9 mouse cellular contexts compared by ENCODE assay signal in the genomic region with DNA sequence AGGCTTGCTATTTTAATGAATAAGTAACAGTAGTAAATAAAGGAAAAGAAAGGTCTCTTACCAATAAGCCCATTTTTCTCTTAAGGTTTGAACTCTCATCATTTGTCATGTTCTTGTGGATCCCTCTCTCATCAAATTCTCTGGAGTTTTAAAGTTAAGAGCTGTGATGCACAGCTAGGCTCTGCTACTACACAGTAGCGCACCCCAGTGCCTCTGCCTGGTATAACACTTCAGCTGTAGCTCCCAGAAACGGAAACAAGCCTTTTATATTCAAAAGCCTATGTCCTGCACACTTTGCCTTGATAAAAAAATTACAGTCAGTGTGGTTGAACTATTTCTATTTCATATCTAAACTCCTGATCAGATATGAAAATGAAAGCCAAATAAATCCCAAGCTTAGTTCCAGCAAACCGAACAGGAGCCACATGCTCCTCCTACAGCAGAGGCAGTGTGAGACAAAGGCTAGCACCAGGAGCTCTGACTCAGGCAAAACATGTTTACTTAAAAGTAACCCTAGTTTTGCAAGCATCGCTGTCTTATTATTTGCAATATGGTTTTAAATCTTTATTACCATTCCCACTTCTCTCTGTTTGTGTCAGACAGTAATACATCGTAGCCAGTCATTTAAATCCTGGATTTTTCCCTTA.
DNase-seq lines count a peak whose midpoint lies in the region; ATAC-seq and TF ChIP-seq lines count a peak whose summit lies in the region.
"Had no signal": no experiment of that assay in that cellular context is flagged by ENCODE, and none has a peak within 500 bp of the region (broad histone marks: within the 10 kb centered on the region; RNA-seq: fewer than 3 reads in every experiment).

No protein-coding gene starts in this region.

- intact Hi-C loops in gastrocnemius, adult 2 months (cut with DNase I), result no loop called here

- H3K9me3 ChIP-seq in midbrain, embryonic 14.5 days (ENCODE audit: control insufficient read depth, low read length), result no peaks in the 10 kb centered on the region
- H3K9me3 ChIP-seq: limb, embryonic 12.5 days had no signal

- 30% methylated on average over 5 of the region's 5 CpGs for WGBS in midbrain, embryonic 14.5 days

- TF ChIP-seq CTCF in gastrocnemius, adult 2 months (IDR thresholded peaks at IDR 0.05), result peak; percentile 64

- 0 out of 2 replicates have a peak overlapping the region, but pooled peaks have one; percentile 3 for H3K4me3 ChIP-seq in gastrocnemius, adult 2 months
- no peak overlapping the region for H3K4me3 ChIP-seq in midbrain, embryonic 14.5 days (replicated peaks; ENCODE audit: low read depth, low read length)
- H3K4me3 ChIP-seq: limb, embryonic 12.5 days had no signal

- no peaks in the 10 kb centered on the region for H3K36me3 ChIP-seq in midbrain, embryonic 14.5 days (ENCODE audit: control insufficient read depth, insufficient read depth, low read length)
- H3K36me3 ChIP-seq: limb, embryonic 12.5 days had no signal

- no peak overlapping the region for H3K9ac ChIP-seq in midbrain, embryonic 14.5 days (replicated peaks; ENCODE audit: low read length)
- H3K9ac ChIP-seq: limb, embryonic 12.5 days had no signal

- peak; percentile 70 for DNase-seq in testis, postnatal 10 days (ENCODE audit: low spot score)
- no peak for DNase-seq in testis, postnatal 14 days (ENCODE audit: low spot score)
- DNase-seq in cerebellum, postnatal 25 days, result peak; percentile 32 to 61
- peak; percentile 27 for DNase-seq in gastrocnemius, adult 2 months
- DNase-seq in layer of hippocampus, postnatal 10 days (ENCODE audit: low spot score in 2 of 2), result peak; percentile 68 to 78
- peak; percentile 84 for DNase-seq in midbrain, embryonic 14.5 days
- no peak for DNase-seq in adipocyte (ENCODE audit: low spot score)

- H3K27me3 ChIP-seq in midbrain, embryonic 14.5 days (ENCODE audit: control insufficient read depth, insufficient read depth, low read length), result no peaks in the 10 kb centered on the region
- H3K27me3 ChIP-seq: limb, embryonic 12.5 days had no signal

- no peak overlapping the region for H3K27ac ChIP-seq in gastrocnemius, adult 2 months
- peak overlapping the region; percentile 49 for H3K27ac ChIP-seq in midbrain, embryonic 14.5 days (replicated peaks; ENCODE audit: low read depth, low read length)
- H3K27ac ChIP-seq: limb, embryonic 12.5 days had no signal

- no peaks in the 10 kb centered on the region for H3K4me1 ChIP-seq in midbrain, embryonic 14.5 days (ENCODE audit: control insufficient read depth, insufficient read depth, low read length)
- H3K4me1 ChIP-seq: limb, embryonic 12.5 days had no signal

- ATAC-seq in midbrain, embryonic 14.5 days (ENCODE audit: low FRiP score, low TSS enrichment), result peak; percentile 68; the same call in 1 of the 2 replicates
- no peak for ATAC-seq in activated CD4-positive, CD25-positive, alpha-beta regulatory T cell, adult 4 months

- 0 out of 2 replicates have a peak overlapping the region, but pooled peaks have one; percentile 4 for H3K4me2 ChIP-seq in midbrain, embryonic 14.5 days (ENCODE audit: low read length)
- H3K4me2 ChIP-seq: limb, embryonic 12.5 days had no signal

Comparison
In these comparisons a context has a peak if more than half of its experiments do, and no peak if none do; other contexts are left out.
1. DNase-seq: peak in testis, postnatal 10 days (single experiment), cerebellum, postnatal 25 days (2 of 2), gastrocnemius, adult 2 months (single experiment), layer of hippocampus, postnatal 10 days (2 of 2) and midbrain, embryonic 14.5 days (single experiment); none in testis, postnatal 14 days (single experiment) and adipocyte (single experiment).